In the genomic region with DNA sequence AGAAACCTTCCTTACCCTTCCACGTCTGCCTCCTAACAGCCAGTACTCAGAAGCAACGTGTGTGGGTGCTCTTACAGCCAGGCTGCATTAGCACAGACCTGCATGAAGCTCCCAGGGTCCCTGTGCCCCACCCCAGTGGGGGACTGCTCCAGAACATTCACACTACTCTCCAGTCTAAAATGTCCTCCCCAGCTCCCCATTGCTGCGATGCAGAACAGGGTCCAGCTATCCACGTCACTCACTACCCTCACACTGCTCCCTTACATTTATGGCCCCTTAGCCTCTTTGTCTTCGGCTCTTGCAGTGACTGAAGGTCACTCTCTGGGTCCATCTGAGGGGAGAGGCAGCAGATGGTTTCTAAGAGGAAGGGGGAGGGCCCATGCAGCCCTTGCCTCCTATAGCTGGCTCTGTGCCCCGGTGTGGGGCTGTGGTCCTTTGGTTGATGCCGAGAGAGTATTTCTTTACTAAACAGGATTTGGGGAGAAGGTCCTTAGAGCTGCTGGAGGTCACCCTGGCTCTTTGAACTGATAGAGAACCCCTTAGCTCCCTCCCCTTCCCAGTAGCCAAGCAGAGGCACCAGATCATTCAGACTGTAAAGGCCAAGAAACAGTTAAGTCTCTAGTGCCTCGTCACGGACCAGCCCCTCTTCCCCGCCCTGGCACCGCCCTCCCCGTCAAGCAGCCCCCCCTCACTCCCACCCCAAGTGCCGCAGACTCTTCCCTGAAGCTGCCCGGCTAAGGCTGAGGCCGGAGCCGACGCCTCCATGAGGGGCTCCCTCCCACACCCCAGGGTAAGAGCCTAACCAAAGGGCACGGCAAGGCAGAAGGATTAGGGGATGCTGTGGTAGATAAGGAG, we compare ENCODE assay signal across 8 mouse cellular contexts. TPM values are rescaled to one million over a fixed set of nuclear protein-coding genes. Genes with fewer than 3 reads are reported as not detected.
DNase-seq lines count a peak whose midpoint lies in the region; ATAC-seq and TF ChIP-seq lines count a peak whose summit lies in the region.

No protein-coding gene starts in this region.

- H3K36me3 ChIP-seq in ES-Bruce4 (ENCODE audit: control insufficient read depth, insufficient read depth, low read length, poor library complexity, severe bottlenecking) = no peaks in the 10 kb centered on the region
- H3K36me3 ChIP-seq in embryonic facial prominence, embryonic 12.5 days = peaks cover 7% of the 10 kb centered on the region; the same call in 1 of the 2 replicates
- peaks cover 12% of the 10 kb centered on the region for H3K36me3 ChIP-seq in heart, embryonic 12.5 days
- H3K36me3 ChIP-seq in stomach, embryonic 14.5 days (ENCODE audit: control insufficient read depth, insufficient read depth, low read length) = no peaks in the 10 kb centered on the region; the same call in 1 of the 2 replicates

- TF ChIP-seq CTCF in ES-Bruce4 (IDR thresholded peaks at IDR 0.05; ENCODE audit: low read depth, low read length) = no peak

- WGBS in embryonic facial prominence, embryonic 12.5 days = 2% methylated on average over 18 of the region's 18 CpGs
- under 1% methylated on average over 18 of the region's 18 CpGs for WGBS in heart, embryonic 12.5 days
- 2% methylated on average over 18 of the region's 18 CpGs for WGBS in stomach, embryonic 14.5 days

- H3K9me3 ChIP-seq in ES-Bruce4 (replicated peaks; ENCODE audit: control insufficient read depth, insufficient read depth, low read length, poor library complexity, severe bottlenecking) = no peaks in the 10 kb centered on the region
- no peaks in the 10 kb centered on the region for H3K9me3 ChIP-seq in embryonic facial prominence, embryonic 12.5 days
- no peaks in the 10 kb centered on the region for H3K9me3 ChIP-seq in heart, embryonic 12.5 days (replicated peaks)
- no peaks in the 10 kb centered on the region for H3K9me3 ChIP-seq in stomach, embryonic 14.5 days (ENCODE audit: control insufficient read depth, low read depth, low read length)

- no peak for TF ChIP-seq EP300 in ES-Bruce4 (IDR thresholded peaks at IDR 0.05; ENCODE audit: insufficient read depth, low read depth, low read length)

- peak overlapping the region; percentile 34 for H3K4me3 ChIP-seq in ES-Bruce4 (ENCODE audit: low read depth, low read length)
- peak overlapping the region; percentile 45 for H3K4me3 ChIP-seq in embryonic facial prominence, embryonic 12.5 days
- H3K4me3 ChIP-seq in heart, embryonic 12.5 days = peak overlapping the region; percentile 57
- peak overlapping the region; percentile 51 for H3K4me3 ChIP-seq in stomach, embryonic 14.5 days (ENCODE audit: low read depth, low read length)

- peak; percentile 37; the same call in 1 of the 2 replicates for ATAC-seq in embryonic facial prominence, embryonic 12.5 days (ENCODE audit: insufficient number of reproducible peaks, insufficient read depth, low FRiP score, low TSS enrichment)
- peak; percentile 54 for ATAC-seq in heart, embryonic 12.5 days (ENCODE audit: insufficient number of reproducible peaks, low FRiP score)
- peak; percentile 70 for ATAC-seq in stomach, embryonic 14.5 days (ENCODE audit: insufficient number of reproducible peaks, insufficient read depth, low FRiP score, low read depth)

- TF ChIP-seq POLR2A in ES-Bruce4 (IDR thresholded peaks at IDR 0.05; ENCODE audit: insufficient read depth, low read length) = no peak

- H3K27me3 ChIP-seq in ES-Bruce4 (ENCODE audit: control insufficient read depth, insufficient read depth, low read length, poor library complexity, severe bottlenecking) = no peaks in the 10 kb centered on the region
- H3K27me3 ChIP-seq in embryonic facial prominence, embryonic 12.5 days = peaks cover 67% of the 10 kb centered on the region
- peaks cover 56% of the 10 kb centered on the region for H3K27me3 ChIP-seq in heart, embryonic 12.5 days (replicated peaks)
- no peaks in the 10 kb centered on the region for H3K27me3 ChIP-seq in stomach, embryonic 14.5 days (ENCODE audit: control insufficient read depth, insufficient read depth, low read length)

- peak; percentile 86 for DNase-seq in NIH3T3 (ENCODE audit: low read depth)
- peak; percentile 72 for DNase-seq in layer of hippocampus, adult 8-10 months (ENCODE audit: low spot score in 2 of 2)
- peak; percentile 23 for DNase-seq in lung, postnatal 36 days
- no peak for DNase-seq in thymus, postnatal 10 days (ENCODE audit: low spot score in 2 of 2)

- H3K27ac ChIP-seq in ES-Bruce4 (ENCODE audit: insufficient read depth, low read length) = peak overlapping the region; percentile 61
- H3K27ac ChIP-seq in embryonic facial prominence, embryonic 12.5 days = peak overlapping the region; percentile 24; the same call in 1 of the 2 replicates
- H3K27ac ChIP-seq in heart, embryonic 12.5 days (ENCODE audit: poor library complexity, severe bottlenecking) = peak overlapping the region; percentile 83
- H3K27ac ChIP-seq in stomach, embryonic 14.5 days (ENCODE audit: low read length) = peak overlapping the region; percentile 53

- H3K9ac ChIP-seq in ES-Bruce4 (ENCODE audit: low read depth, poor library complexity, severe bottlenecking) = no peak overlapping the region
- peak overlapping the region; percentile 42 for H3K9ac ChIP-seq in embryonic facial prominence, embryonic 12.5 days
- H3K9ac ChIP-seq in heart, embryonic 12.5 days = peak overlapping the region; percentile 68
- peak overlapping the region; percentile 33 for H3K9ac ChIP-seq in stomach, embryonic 14.5 days (replicated peaks; ENCODE audit: low read depth, low read length)

- H3K4me1 ChIP-seq in ES-Bruce4 (ENCODE audit: control insufficient read depth, insufficient read depth, low read length) = peaks cover 12% of the 10 kb centered on the region
- H3K4me1 ChIP-seq in embryonic facial prominence, embryonic 12.5 days = peaks cover 37% of the 10 kb centered on the region
- H3K4me1 ChIP-seq in heart, embryonic 12.5 days (replicated peaks) = peaks cover 58% of the 10 kb centered on the region
- H3K4me1 ChIP-seq in stomach, embryonic 14.5 days (ENCODE audit: control insufficient read depth, insufficient read depth, low read length) = peaks cover 34% of the 10 kb centered on the region

- H3K4me2 ChIP-seq in embryonic facial prominence, embryonic 12.5 days (replicated peaks) = peak overlapping the region; percentile 73
- peak overlapping the region; percentile 70 for H3K4me2 ChIP-seq in heart, embryonic 12.5 days
- H3K4me2 ChIP-seq in stomach, embryonic 14.5 days (replicated peaks; ENCODE audit: low read depth, low read length) = peak overlapping the region; percentile 46

RNA-seq across cellular contexts. Expression of a gene that starts 5.6 kb away (rescaled TPM):
- 5.3 and 9.2 TPM in 2 replicates for polyA plus RNA-seq in ES-Bruce4 (2011; ENCODE audit: insufficient read depth, insufficient read length, low read depth, missing spikeins)
- 3.9 and 4.4 TPM in 2 replicates for polyA plus RNA-seq in embryonic facial prominence, embryonic 12.5 days (2016; fragmentation: Nextera tagmentation; extraction: Ambion mirVana)
- polyA plus RNA-seq in heart, embryonic 12.5 days (2016; fragmentation: Nextera tagmentation; extraction: Ambion mirVana) = 4.7 TPM in 2 replicates
- 100 to 1,000 TPM; 585 to 644 (median 617) TPM for total RNA-seq in layer of hippocampus, adult 8-10 months (2022)
- 10.4 and 16.1 TPM in 2 replicates for polyA plus RNA-seq in stomach, embryonic 14.5 days (2014; fragmentation: Nextera tagmentation; extraction: Ambion mirVana)

RNA-seq across cellular contexts. Expression of a gene that starts 23.8 kb away (rescaled TPM):
- 76.2 and 101 TPM in 2 replicates for polyA plus RNA-seq in ES-Bruce4 (2011; ENCODE audit: insufficient read depth, insufficient read length, low read depth, missing spikeins)
- 125 and 128 TPM in 2 replicates for polyA plus RNA-seq in embryonic facial prominence, embryonic 12.5 days (2016; fragmentation: Nextera tagmentation; extraction: Ambion mirVana)
- polyA plus RNA-seq in heart, embryonic 12.5 days (2016; fragmentation: Nextera tagmentation; extraction: Ambion mirVana) = 69.8 and 78.4 TPM in 2 replicates
- 100 to 1,000 TPM; 144 to 183 (median 161) TPM for total RNA-seq in layer of hippocampus, adult 8-10 months (2022)
- 71.2 and 86.0 TPM in 2 replicates for polyA plus RNA-seq in stomach, embryonic 14.5 days (2014; fragmentation: Nextera tagmentation; extraction: Ambion mirVana)

Comparison
In these comparisons a context has a peak if more than half of its experiments do, and no peak if none do; other contexts are left out.
1. H3K27ac ChIP-seq: peak in every context shown above with its lines; median percentile 83 in heart, embryonic 12.5 days; 61 in ES-Bruce4; 53 in stomach, embryonic 14.5 days; 24 in embryonic facial prominence, embryonic 12.5 days.
2. DNase-seq: peak in NIH3T3 (single experiment), layer of hippocampus, adult 8-10 months (2 of 2) and lung, postnatal 36 days (single experiment); none in thymus, postnatal 10 days (0 of 2).
3. Peak in every context shown above with its lines, with median percentiles within 50 percentile points of each other: H3K4me3 ChIP-seq, ATAC-seq and H3K4me2 ChIP-seq.